Mouse (Mus musculus): Measurements from ENCODE around the gene Mylk3.
A peak's percentile ranks its signal among the peaks of the same experiment; 100 is the strongest.

The Mylk3 gene

DNA sequence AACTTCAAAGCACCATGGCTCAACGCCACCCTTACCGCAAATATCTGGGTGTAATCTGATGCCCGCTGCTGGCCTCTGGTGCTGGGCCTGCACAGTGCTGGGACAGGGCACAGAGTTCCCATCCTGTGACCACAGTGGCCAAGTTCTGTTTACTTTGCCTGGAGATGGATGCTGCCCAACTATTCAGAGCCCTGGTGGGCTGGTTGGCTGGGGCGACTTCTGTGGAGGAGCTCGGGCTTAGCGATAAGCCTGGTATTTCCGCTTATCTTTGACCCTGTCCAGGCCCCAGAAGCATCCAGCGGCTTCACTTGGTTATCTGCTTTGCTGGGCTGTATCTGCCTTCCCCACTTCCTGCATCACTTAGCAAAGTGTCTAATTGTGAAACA, 5.3 kb downstream of the Mylk3 start:
- DNase-seq = no peak

- no peak for DNase-seq
These were observed 5.9 kb downstream of the Mylk3 start for GRCm38 (mm10) chr8:85380123-85380823.

DNA sequence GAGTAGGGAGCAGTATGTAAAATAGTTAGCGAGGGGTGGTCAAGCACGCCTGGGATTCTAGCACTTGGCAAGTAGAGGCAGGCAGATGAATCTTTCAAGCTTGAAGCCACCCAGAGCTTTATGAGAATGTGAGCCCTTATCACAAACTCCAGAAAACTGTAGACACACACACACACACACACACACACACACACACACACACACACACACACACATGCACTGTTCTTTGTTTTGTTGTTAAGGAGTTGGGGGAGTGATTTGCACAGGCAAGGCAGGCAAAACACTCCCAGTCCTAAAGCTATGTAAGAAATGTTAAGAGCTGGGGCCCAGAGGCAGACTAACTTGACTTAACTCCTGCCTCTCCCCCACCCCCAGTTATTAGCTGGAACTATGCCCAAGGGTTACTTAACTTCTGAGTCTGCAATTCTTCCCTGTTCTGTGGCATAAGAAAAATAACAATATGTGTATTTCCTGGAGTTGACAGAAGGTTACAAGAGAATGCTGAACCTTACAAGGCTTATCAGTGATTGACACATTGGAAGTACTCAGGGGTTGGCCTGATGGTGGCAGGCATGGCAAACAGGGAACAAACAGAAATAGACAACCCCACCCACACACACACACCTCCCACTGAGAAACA, 6.9 kb downstream of the Mylk3 start:
- no peak for DNase-seq

DNA sequence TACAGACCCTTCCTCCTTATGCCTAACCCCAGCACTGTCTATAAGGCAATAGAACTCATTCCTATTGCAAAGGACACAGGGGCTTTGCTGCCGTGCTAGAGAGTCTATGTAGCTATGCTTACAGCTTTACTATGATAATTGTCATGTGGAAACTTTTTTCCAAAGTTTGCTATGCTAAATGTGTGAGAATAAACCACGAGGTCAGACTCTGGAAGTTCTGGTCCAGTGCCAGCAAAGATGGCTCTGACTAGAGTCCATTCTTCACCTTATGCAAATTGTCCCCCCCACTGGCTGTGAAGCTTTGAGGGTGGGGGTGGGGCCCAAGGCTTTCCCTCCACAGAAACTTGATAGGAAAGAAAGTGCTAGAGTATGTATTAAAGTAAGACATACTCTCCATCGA, 9.6 kb downstream of the Mylk3 start:
- no peak for DNase-seq

- DNase-seq = no peak
These were observed 11.9 kb downstream of the Mylk3 start for GRCm38 (mm10) chr8:85374286-85374685.

DNA sequence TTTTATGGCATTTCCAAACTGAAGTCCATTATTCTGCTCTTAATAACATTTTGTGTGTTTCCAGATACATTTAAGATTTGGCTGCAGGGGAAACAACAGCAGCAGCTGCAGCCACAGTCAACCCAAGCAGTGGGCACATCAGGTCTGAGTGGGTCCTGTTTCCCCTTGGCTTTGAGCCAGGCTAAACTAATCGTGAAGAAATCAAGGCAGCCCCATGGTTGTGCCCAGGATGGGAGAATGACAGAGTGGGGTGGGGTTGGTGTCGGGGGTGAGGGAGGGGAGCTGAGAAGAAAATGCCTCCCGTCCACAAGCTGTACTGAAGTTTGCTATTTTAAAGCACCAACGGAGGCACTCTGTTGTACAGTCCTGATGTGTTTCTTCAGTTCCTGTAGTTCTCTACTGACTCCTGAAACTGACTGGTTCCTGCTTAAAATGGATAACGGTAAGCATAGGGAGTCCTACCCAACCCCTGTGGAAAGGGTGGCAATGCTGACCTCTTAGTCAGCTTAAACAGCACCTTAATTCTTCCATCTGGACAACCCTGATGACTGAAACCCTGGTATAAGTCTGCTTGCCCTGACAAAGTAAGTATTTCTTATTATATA, 12.6 kb downstream of the Mylk3 start:
- DNase-seq = no peak

DNA sequence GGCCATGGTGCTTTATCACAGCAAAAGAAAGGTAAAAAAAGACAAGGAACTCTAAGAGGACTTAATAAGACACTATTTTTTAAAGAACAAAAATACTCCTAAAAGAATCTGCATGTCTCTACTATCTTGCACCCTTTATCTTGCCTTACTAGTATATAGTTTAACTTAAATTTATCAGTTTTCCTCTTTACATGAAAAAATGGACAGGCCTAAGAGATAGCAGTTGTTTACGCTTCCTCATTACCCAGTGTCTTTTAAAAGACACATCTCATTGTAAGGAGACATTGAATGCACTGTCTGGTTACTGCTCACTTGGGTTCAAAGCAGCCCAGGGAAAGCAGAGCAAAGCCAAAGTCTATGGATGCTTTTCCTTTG, 13.7 kb downstream of the Mylk3 start:
- DNase-seq = no peak

DNA sequence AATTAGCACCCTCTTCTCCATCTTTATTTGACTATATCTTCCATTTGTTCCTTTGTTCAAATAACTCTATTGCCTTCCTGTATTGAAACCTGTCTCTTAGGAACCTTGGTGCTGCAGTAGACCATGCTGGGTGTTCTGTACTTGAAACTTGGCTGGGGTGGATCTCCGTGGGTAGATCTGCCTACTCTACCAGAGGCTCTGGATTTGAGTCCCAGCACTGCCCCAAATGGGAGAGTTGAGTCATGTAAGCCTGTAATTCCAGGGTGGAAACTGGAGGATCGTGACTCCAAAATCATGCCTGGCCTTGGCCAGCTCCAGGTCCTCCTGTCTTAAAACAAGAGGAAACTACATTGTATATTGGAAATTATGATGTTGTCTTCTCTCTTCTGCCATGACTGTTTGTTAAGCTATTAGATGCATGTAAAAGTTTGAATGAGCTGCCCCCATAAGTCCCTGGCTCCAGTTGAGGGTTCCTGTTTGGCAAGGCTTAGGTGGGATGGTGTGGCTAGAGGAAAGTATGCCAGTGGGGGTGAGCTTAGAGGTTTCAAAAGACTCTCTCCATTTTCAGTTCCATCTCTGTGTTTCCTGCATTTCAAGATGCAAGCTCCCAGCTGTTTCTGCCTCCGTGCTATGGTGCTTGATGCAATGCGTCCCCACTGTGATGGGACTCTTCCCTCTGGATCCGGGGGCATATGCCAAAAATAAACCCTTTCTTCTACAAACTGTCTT, 14.2 kb downstream of the Mylk3 start:
- no peak for DNase-seq

GRCm38 (mm10) chr8:85365176-85365575, 21.0 kb downstream of the Mylk3 start:
- DNase-seq = no peak

- DNase-seq = no peak
These were observed 21.5 kb downstream of the Mylk3 start for GRCm38 (mm10) chr8:85364628-85365027.

DNA sequence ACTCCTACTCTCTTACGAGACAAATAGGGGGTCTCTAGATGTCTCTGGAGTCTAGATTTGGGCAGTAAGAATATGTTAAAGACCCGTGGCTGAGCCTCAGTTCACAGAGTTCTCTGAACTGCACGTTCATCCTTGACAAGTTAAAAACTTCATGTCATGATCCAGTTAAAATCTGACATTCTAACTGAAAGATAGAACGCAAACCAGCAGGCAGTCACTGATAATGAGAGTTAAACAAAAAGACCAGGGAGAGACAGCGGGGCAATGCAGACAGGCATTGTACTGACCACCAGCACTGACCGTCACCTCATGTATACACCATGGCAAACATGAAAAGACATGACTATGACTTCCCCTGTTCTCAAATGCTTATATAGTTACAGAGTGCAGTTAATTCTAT, 22.7 kb downstream of the Mylk3 start:
- no peak for DNase-seq

- no peak for DNase-seq
These were observed 23.9 kb downstream of the Mylk3 start for GRCm38 (mm10) chr8:85362211-85362610.

- no peak for DNase-seq
These were observed 32.9 kb downstream of the Mylk3 start for GRCm38 (mm10) chr8:85353287-85353686.

- peak; percentile 47 for DNase-seq
These were observed 46.1 kb downstream of the Mylk3 start for GRCm38 (mm10) chr8:85339871-85340573.

- no peak for DNase-seq
These were observed 48.5 kb downstream of the Mylk3 start for GRCm38 (mm10) chr8:85337681-85338080.

DNA sequence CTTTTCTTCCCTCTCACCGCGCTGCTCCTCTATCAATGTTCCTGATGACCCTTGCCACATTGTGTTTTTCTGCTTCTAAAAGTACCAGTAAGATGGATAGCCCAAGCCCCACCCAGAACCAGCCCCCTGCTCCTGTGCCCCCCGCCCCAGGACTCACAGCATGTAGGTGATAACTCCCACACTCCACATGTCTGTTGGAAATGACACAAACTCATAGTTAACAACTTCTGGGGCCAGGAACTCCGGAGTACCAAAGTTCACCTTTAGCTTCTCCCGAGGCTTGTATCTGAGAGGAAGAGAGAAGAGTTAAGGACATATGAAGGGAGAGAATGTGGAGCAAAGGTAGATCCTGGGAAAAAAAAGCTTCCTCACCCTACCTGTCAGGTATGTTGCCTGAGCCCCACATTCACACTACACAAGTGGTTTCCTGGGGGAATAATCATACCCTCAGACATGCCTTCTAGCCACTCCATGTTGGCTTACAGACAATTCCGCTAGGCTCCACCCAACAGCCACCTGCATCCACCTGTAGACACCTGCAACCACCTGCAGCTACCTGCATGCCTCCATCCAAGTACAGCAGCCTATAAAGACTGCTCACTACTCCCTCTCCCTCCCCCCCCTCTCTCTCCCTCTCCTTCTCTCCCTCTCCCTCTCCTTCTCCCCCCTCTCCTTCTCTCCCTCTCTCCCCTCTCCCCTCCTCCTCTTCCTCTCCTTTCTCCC, 49.8 kb downstream of the Mylk3 start:
- DNase-seq = no peak

- no peak for DNase-seq
These were observed 51.0 kb downstream of the Mylk3 start for GRCm38 (mm10) chr8:85335105-85335504.

GRCm38 (mm10) chr8:85329506-85329905, 56.6 kb downstream of the Mylk3 start:
- no peak for DNase-seq

DNA sequence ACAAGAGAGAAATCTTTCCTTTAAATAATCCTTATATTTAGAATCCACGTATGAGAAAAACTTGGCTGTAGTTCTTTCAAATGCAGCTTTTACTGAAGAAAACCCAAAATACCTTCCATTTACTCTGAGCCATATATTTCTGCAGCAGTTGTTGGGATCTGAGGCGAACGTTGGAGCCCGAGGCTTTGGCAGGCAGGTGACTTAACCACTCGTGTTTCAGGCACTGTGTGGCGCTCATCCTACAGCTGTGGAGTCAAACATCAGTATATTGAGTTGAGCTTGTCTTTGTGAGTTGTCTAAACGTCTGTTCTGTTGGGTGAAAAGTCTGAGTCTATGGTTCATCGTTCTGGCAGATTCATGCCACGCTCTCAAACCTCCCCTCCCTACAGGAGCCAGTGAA, 59.1 kb downstream of the Mylk3 start:
- DNase-seq = no peak

GRCm38 (mm10) chr8:85323084-85323483, 63.1 kb downstream of the Mylk3 start:
- DNase-seq = no peak

- DNase-seq = no peak
These were observed 64.2 kb downstream of the Mylk3 start for GRCm38 (mm10) chr8:85321981-85322380.

DNA sequence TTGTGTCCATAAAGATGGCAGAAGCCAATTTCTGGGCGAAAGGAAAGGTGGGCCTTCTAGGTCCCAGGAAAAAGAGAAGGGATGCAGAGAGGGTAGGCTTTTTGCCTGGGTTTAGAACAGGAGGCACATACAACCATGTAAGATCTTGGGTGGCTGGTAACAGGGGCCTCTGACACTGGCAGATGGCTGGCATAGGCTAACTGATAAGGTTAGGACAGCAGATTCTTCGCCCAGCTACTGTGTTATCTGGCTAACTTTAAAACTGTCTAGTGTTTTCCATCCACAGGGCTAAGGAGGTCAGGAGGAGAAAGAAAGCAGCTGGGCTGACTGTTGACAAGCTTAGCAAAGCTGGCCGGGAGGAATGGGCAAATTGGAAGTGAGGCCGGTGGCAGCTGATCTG, 67.6 kb downstream of the Mylk3 start:
- DNase-seq = no peak

DNA sequence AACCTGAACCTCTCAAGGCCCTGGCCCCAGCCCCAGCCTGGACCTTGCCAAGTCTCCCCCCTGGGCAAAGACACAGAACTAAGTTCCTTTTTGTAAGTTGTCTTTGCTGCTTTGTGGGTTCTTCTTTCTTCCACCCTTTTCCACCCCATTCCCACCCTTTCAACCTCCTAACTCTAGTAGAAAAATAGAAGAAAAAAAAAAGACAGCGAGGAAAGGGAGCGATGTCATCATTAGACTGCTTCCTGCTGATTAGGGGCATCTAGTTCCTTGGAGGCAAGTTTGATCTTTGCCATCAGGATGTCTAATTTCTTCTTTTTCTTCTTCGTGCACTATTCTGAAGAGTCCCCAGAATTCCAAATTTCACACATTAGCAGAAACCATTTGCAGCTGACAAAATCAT, 73.1 kb downstream of the Mylk3 start:
- no peak for DNase-seq

All from retina, postnatal 1 day (tissue).